Comparison of ENCODE assay signal across 8 mouse cellular contexts in genomic region chr2:181520118-181520935, GRCm38 (mm10). TPM values are rescaled to one million over a fixed set of nuclear protein-coding genes. Genes with fewer than 3 reads are reported as not detected.
DNase-seq lines count a peak whose midpoint lies in the region; ATAC-seq lines count a peak whose summit lies in the region.

Gene Dnajc5, plus strand, starts transcription at chr2:181520485.

- H3K4me2 ChIP-seq in intestine, embryonic 14.5 days (ENCODE audit: low read length) = peak within 1 kb of the TSS; percentile 73

- H3K9ac ChIP-seq in intestine, embryonic 14.5 days (ENCODE audit: low read length) = peak within 1 kb of the TSS; percentile 92

- peaks cover 25% of the 10 kb centered on the region for H3K4me1 ChIP-seq in intestine, embryonic 14.5 days (replicated peaks; ENCODE audit: control insufficient read depth, insufficient read depth, low read length)

- ATAC-seq in intestine, embryonic 14.5 days (replicated peaks; ENCODE audit: low FRiP score, low TSS enrichment, low read depth) = peak; percentile 97

- H3K27me3 ChIP-seq in intestine, embryonic 14.5 days (replicated peaks; ENCODE audit: control insufficient read depth, insufficient read depth, low read length) = no peaks in the 10 kb centered on the region

- H3K9me3 ChIP-seq in intestine, embryonic 14.5 days (ENCODE audit: control insufficient read depth, low read length) = no peaks in the 10 kb centered on the region

- under 1% methylated on average over 74 of the region's 74 CpGs for WGBS in intestine, embryonic 14.5 days

- intact Hi-C loops in left cerebral cortex, postnatal 14 days (cut with DNase I) = loop anchor here (5.0 kb wide), 1 partner anchor 62 kb away; the partner anchor contains the start of gene Uckl1

- H3K4me3 ChIP-seq in intestine, embryonic 14.5 days (ENCODE audit: low read depth, low read length) = peak within 1 kb of the TSS; percentile 85

- peaks cover 24% of the 10 kb centered on the region for H3K36me3 ChIP-seq in intestine, embryonic 14.5 days (ENCODE audit: control insufficient read depth, insufficient read depth, low read length)

- peak; percentile 94 for DNase-seq in adrenal gland, adult 18-20 months (ENCODE audit: low spot score in 2 of 2)
- peak; percentile 99 for DNase-seq in embryo, embryonic 11 days
- peak; percentile 99 for DNase-seq in gastrocnemius, postnatal 25 days
- peak; percentile 97 for DNase-seq in intestine, embryonic 14.5 days (ENCODE audit: low spot score)
- DNase-seq in left cerebral cortex, postnatal 14 days (ENCODE audit: low spot score in 2 of 2) = peak; percentile 98 to 99
- DNase-seq in mesoderm, embryonic 11.5 days (ENCODE audit: low read depth, low spot score) = peak; percentile 95
- peak; percentile 97 to 98 for DNase-seq in right cerebral cortex, postnatal 36 days (ENCODE audit: low spot score in 2 of 2)
- DNase-seq in yolk sac, embryonic 10.5 days (ENCODE audit: low spot score) = peak; percentile 98

- H3K27ac ChIP-seq in intestine, embryonic 14.5 days (ENCODE audit: low read depth) = peak within 1 kb of the TSS; percentile 97

RNA-seq across cellular contexts. Expression of gene Dnajc5, which starts in this region (rescaled TPM):
- 10 to 100 TPM; 97.2 to 97.4 TPM for total RNA-seq in adrenal gland, adult 18-20 months (2021)
- 10 to 100 TPM; 43.8 to 46.3 TPM for total RNA-seq in gastrocnemius, postnatal 25 days (2021)
- polyA plus RNA-seq in intestine, embryonic 14.5 days (2014; fragmentation: Nextera tagmentation; extraction: Ambion mirVana) = 79.4 and 79.8 TPM in 2 replicates
- total RNA-seq in left cerebral cortex, postnatal 14 days (2021) = 100 to 1,000 TPM; 300 to 308 TPM

Comparison
In these comparisons a context has a peak if more than half of its experiments do, and no peak if none do; other contexts are left out.
1. Peak in every context shown above with its lines: DNase-seq, ATAC-seq, H3K4me3 ChIP-seq and H3K27ac ChIP-seq.